Mouse (Mus musculus) c-Kit-positive CD71-positive TER-119-negative erythroid progenitor cells, embryonic 14.5 days (primary cell): ENCODE measurements at regions not wholly inside any gene's neighbourhood (a gene's known extent, or its start where the extent isn't known, plus 50 kb on each side); places are given as distances from the start of the nearest gene placed in this dataset.

Experiments
- DNase-seq: peaks from one replicate; pipeline ENCODE4 v3.0.0-alpha.2; 2013; ENCODE audit warnings: low read depth

DNA sequence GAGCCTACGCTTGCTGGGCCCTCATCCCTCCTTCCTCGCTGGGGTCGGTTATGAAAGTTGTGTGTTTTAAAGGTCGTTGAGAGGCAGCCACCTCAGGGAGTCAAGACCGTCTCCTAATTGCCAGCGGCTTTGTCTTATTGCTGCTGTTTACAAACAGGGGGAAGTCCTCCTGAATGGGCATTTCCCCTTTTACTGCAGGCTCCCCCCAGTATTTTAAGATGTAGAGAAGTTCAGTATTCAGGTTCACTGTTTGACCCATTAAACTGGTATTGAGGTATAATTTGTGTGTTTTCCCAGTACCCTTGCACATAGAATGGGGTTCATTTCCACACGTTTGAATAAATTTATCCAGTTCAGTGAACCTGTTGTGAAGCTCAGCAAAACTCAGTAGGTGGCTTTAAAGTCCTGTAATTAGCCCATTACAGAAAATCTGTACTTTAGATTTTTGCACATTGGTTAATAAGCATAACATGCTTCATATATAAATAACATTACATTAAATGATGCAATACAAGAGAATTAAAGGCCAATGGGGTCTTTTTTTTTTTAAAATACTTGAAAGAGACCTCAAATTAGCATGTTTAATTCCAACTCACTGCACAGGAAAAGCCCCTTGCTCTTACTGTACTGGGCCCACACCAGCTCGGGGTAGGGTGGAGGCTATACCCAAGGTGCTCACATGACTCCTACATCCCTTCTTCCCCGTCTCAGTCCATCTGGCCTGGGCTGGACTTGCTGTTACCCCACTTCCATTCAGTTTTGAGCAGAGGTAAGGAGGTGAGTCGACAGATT lies 63.7 kb downstream of the Nkx2-1 start:
- DNase-seq = no peak

DNA sequence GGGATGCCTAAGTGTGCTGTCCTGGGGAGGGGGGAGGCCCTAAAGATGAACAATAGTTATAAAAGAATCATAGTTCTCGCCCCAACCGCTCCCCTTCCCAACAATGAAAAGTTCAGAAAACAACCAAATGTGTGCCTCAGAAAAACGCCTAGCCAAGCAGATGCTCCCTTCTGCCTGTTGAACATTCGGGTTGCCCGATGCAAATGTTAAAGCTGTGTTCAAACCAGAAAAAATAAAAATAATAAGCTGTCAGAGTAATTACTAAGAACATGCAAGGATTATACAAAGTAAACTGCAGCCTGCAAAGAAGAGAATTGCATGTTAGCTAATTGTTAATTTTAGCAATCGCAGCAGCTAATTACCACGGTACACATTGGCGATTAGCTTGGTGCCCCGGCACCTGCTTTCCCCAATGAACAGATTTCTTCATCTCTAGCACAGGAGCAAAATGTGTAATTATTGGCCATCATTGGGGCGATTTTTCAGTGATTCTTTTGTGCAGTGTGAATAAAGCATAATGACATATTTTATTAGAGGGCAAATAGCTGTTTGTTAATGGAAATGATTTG lies 65.7 kb downstream of the Nkx2-1 start:
- DNase-seq = no peak

DNA sequence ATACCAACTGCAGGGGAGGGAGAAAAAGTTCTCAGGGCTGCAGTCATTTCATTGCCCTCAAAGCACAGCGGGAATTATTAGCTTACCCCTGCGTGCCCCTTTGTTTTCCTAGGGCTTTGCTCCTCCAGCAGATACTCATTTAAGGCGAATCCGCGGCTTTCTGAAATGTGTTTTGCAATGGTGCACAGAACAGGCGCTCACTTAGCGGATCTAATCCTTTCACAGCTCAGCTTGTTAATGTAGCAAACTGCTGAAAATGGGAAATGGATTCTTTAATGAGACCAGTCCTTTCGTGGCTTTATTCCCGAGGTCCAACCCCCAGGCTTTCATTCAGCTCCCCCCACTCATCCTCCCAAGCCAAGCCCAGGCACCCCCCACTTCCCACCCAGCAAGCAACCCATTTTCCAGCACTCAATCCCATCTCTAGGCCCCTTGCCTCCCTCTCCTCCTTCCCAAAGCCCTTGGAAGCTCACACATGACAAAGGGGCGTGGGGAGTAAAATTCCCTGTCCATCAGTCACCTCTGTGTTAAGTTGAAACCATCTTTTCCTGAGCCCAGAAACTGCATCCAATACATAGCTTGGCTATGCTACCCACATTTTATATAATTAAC lies 77.1 kb downstream of the Nkx2-1 start:
- no peak for DNase-seq

DNA sequence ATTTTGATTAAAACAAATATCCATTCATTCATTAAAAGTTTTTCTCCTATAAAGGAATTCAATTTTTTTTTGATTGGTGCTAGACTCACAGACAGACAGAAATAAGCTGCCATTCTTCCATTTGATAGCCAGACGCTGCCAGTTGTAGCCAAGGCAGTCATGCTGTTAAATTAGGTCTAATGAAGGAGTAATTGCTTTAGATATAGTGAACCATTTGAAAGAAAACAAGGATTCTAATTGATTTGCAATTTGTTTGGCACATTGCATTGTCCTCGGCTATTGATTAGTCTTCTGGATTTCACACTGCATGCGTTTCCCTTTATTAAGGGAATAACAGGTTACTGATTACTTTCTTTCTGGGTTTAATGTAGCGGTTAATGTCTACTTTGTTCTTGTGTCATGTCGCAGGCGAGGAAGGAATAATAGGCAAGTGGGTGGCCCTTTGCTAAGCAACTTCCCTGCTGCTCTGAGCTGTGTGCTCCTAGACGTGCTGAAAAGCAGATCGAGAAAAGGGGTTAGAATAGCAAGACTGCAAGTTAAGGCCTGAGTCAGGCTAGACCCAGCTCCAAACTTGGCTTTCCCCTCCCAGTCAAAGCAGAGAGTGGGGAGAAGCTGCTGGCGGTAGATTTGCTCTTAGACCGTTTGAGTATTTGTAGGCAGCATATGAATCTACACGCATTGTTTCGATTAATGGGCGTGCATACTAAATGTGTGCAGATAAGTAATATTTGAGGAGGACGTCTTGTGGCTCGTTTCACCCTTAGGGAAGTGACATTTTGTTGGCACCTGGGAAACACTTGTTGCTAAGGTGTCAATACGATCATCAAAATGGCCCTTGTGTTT lies 77.8 kb downstream of the Nkx2-1 start:
- no peak for DNase-seq

DNA sequence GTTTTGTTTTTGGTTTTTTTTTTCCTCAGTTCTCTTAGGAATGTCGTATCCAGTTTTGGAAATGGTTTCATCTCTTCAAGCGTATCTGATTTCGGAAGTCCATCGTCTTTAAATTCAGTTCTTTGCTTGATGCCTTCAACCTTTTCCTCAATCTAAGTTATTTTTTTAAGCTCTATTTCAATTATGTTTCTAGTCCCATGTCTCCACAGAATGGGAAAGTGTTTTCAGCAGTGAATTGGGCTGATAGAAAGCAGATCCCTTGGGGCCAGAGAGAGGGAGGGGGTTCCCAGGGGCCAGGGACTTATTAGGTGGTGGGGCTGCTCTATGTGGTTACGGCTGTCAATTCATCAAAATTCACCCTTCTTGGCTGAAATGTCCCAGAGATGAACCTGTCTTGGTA lies 78.8 kb downstream of the Nkx2-1 start:
- no peak for DNase-seq

DNA sequence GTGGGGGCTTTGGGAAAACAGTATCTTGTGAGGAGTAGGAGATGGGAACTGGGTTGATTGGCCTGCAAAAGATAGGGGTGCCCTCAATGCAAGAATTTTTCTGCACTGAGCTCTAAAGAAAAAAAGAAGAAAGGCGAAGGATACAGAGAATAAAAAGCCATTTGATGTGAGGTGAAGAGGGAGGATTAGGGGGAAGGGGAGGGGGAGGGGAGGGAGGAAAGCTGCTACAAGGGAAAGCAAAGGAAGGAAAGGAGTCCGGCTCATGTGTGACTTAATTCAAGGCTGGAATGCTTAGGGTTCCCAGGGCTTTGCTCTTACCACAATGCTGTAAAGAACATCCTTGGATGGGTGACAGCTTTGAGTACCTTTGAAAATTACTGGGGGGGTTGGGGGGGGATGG lies 79.4 kb downstream of the Nkx2-1 start:
- DNase-seq = no peak

DNA sequence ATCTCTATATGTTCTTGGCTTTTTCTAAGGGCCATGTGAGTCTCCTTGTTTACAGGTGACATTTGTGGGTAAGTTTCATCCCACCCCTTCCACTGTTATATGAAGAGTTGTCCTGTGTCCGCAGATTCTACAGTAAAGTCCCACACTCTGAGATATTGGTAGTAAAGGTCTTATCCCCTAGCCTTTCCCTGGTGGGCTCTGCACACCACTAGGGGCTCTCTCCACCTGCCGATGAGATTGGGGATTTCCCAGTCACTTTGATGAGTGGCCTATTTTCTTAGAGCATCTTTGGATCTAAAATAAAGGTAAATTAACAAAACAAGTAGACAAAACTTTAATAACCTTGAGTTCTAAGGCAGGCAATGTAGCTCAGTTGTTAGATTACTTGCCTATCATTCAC lies 86.4 kb downstream of the Nkx2-1 start:
- no peak for DNase-seq

DNA sequence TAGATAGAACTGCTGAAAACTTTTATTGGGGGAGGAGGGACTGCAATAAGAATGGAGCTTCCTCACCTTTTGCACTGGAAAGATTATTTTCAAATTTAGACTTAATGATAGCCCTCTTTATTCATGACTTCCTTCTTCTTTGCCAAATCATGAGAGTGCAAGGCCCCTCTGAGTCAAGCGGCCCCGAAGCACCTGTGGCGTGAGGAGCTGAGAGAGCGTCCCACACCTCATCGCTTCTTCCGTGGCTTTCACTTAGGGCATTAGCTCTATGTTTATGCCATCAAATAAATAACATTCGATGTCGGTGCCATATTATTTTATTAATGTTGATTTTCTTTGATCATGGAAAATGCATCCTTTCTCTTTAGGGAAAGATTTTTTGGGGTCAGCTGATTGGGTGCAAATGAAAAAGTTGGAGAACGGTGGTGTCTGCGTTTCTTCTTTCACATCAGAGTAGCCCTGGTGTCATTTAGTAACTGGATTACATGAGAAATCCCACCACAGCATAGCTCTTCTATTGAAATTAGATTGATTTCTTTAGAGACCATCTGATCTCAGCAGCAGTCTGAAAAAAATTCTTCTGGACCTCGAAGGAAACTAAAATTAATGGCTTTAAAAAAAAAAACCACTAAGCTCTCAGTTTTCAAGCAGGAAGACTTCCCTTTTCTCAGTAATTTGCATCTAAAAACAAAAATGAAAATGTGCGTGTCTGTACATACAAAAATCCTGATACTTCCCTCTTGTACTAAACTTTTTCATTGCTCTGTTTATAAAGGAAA lies 87.7 kb downstream of the Nkx2-1 start:
- no peak for DNase-seq

DNA sequence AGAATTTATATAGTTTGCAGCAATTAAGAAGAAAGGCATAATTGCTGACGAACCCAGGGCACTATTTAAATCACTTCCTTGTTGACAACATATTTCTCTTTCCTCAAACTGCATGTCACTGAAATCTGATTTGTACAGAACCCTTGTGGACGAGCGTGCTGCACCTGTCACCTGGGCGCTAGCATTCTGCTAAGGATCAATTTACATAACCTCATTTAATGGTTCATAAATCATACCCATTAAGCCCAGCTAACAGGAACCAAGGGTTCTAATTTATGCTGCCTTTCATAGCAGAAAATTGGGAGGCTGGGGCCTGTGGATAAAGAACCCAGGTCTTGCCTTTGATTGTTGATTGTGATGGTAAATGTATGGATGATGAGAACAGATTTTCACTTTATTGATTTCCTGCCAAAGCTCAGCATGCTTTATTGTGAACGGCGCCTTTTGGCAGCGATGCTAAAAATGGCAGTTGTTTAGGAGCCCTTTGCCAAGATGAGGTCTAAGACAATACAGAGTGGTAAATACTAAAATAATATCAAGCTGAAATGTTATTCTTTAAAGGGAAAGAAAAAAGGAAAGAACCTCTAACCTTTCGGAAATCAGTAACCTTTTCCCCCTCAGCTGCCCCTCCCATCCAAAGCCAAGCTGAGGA lies 95.4 kb downstream of the Nkx2-1 start:
- no peak for DNase-seq

DNA sequence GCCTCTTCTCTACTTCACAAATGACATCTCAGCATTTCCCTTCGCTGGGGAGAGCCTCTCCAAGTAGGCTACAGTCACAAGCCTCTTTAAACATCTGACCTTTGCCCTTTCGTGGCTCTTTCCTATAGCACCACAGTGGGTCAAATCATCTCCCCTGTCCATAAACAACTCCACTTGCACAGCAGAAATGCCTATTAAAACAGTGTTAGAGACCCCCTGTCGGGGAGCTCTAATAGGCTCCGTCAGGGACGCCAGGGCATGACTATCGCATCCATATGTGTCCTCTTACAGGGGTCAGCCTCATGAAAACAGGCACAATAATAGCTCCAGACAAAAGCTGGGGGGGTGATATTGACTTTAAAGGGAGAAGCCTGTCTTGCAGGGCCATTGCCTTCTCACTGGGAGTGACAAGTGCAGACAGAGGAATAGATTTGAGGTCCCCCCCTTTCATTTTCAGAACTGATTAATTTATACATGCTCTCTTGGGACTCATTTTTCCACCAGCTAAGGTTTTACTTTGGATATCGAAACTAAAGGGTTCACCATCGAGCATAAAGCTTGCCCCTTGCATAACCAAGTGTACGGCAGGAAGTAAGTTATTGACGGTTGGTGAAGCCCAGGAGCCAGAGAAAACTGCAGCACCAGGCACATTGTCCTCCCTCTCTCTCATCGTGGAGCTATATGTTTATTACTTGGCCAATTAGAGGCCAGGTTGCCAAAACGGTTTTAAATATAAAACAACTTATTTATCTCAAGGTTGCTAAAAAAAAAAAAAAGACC lies 94.6 kb upstream of the Mbip start:
- DNase-seq = no peak

DNA sequence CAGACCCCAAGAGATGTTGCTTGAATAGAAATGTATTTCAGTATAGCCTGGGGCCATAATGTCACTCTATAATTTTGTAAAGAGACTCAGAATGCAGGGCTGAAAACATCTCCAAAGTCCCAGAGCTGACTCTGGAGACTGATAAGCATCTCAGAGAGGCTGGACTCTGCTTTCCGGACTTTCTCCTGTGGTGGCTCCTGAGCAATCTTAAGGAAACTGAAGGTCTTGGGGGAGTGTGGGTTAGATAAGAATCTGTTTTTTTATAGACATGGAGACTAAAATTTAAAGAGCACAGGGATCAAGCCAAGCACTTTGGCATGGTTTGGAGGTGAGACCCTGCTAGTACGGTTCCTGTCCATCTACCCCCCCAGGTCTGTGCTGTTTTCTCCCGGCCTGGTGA lies 92.7 kb upstream of the Mbip start:
- DNase-seq = no peak

DNA sequence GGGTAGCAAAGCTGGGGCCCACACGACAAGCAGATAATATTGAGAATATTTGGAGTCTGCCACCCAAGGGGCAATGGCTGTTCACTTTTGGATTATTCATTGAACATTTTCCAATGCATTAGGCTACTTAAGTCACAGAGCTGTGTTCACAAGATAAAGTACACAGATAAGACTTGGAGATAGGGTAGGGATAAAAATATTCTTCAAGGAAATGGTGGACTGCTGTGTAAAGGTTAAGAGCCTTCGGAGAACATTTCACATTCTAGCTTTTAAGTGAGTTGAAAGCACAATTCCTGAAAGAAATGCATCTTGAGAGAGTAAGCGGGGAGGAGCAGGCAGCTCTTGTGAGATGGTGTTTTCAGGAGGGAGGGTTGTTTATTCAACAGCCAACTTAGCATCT lies 92.3 kb upstream of the Mbip start:
- no peak for DNase-seq

DNA sequence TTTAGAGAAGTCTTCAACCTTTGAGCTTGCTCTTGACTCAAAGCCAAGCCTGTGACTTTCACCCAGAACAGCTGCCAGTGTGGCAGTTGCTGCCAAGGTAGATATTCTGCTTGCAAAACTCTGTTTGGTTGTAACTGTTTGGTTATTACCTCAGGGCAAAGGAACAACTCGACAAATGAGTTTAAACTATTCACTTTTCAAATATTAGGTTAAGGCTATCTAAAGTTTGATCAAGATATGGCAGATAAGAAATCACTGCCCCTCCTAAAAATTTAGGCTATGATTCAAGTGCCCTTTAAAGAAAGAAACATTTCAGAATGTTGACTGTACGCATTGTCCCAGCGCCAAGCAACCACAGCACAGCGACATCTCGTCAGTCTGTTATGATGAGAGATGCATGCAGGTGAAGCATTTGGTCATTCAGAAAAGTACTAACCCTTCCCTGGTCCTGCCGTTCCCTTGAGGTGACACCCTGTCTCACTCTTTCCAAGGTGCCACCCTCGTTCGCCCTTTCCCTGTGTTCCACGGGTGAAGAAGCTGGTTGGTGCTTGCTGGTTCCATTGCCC lies 81.1 kb upstream of the Mbip start:
- DNase-seq = no peak

DNA sequence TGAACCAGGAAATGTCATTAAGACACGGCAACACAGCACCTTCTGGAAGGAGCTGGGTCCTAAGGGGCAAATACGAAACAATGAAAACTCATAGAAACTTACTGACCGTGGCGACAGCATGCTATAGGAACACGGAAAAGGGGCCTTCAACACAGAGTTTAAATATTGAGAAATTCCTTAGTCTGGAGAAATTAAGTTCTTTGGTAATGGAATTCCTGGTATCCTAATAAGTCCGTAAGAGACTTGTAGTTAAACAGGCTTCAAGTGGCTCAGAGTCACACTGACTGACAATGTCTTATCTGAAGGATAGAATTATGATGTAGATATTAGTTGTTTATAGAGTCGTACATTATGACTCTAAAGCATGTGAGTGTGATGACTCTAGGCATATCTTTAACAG lies 70.4 kb upstream of the Mbip start:
- DNase-seq = no peak

DNA sequence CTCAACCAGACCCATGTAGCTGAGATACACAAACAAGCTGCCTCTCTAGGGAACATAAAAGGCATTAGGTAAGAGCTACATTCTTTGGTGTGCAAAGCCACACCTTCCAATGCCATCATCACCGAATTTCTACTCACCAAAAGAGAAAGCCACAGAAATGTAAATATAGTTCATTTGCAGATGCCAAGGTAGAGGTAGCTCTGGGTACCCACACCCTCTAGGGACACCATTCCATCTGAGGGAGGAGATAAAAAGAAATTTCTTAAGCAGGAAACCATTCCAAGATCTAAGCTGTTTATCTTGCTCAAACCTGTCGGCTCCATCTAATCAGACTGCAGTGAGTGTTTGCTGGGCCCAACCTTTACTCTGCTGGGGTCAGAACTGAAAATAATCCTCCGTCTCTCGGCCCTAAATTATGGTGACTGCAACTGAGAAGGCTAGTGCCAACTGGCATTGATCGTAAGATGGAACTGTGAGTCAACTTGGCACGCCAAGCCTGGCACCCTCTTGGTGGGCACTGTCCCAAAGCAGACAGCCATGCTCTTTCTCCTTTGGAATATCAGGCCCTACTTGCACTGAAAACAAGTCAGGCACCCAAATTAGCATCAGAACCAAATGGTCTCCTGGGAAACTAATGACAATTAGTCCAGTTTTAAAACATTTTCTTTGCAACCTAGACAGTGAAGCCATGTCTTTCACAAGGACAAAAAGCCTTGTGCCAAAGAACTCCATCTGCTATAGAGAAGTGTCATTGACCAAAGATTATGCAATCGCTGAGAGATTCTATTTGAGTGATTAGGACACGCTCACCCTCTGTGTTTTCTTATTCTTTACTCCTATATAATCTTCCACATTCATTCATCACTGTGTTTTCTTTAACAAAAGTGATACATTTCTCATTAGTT lies 69.4 kb upstream of the Mbip start:
- DNase-seq = no peak

DNA sequence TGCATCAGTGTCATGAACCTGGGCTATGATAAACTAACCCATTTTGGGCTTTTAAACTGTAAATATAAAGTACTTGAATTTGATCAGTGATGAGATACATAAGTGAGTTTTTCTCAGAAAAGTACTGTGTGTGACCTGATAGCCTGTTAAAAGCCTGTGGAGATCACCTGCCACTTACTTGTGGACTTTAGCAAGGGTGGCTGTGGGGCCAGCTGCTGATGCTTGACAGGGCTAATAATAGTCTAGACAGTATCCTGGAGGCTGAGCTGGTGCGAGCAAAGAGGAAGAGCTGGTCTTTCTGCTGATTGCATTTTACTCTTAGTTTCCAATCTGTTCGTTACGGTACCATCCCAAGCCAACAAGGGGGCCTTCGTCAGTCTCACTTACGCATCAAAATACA lies 60.0 kb upstream of the Mbip start:
- no peak for DNase-seq

DNA sequence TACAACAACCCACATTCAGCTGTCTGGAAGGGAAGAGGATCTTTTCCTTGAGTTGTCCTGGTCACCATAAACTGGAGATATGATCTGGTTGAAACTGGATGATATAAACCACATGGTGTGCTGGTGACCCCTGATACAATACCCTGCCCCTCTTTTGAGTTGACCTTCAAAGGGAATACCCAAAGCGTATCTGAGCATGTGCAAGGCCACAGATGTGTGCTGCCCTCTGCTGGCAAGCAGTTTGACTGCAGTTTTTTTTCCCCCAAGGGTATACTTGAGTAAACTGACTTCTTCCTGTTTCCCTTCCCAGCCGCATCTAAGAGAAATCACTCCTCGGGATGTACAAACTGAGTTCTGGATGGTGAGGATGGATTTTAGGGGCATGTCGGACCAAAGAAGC lies 59.1 kb upstream of the Mbip start:
- peak; percentile 14 for DNase-seq

DNA sequence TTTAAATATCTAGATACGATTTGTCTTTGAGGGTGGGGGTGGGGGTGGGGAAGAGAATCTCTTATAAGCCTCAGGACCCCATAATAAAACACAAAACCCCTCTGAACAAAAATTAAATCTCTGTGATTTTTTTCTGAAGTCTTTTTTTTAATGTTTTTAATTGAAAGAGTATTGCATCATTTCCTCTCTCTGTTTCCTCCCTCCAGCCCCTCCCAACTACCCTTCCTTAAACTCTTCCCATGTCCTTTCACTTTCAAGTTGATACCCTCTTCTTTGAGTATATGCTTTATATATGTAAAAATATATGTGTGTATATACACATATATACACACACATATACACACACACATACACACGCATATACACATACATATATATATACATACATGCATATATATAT lies 58.6 kb upstream of the Mbip start:
- no peak for DNase-seq

DNA sequence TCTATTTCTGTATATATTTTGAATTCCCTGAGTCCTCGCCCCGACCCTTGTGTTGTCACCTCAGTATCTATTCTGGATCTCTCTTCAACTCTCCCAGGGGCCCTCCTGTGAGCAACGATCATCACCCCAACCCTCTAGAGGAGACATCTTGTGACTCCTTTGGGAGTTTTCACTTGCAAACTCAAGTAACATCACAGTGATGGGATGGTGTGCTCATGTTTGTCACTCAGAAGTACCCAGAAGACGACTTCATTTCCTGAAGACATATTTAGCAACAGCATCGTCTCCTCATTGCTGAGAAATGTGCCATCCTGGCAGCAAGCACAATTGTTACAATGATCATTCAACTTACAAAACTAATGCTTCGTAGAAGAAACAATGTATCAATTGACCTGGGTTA lies 57.9 kb upstream of the Mbip start:
- no peak for DNase-seq
